Mouse (Mus musculus) forebrain, embryonic 15.5 days (tissue): ENCODE results near the gene Hmx1. TPM values are rescaled to one million over a fixed set of nuclear protein-coding genes. Genes with fewer than 3 reads are reported as not detected.

Experiments used
- ATAC-seq: fragments of 200-750 bp; cut with Nextera tagmentation; replicated peaks from 2 replicates; pipeline ENCODE4 v1.8.0; 2017; ENCODE audit warnings: mild to moderate bottlenecking, moderate TSS enrichment, moderate library complexity
- H3K27ac ChIP-seq: fragments of 300-500 bp; sonication (generic); replicated peaks from 2 replicates; pipeline ENCODE4 v1.5.1; 2015; ENCODE audit warnings: mild to moderate bottlenecking, inconsistent platforms
- H3K27me3 ChIP-seq: fragments of 300-500 bp; sonication (generic); 2 replicates; pipeline ENCODE4 v1.6.1; 2015; ENCODE audit warnings: inconsistent platforms
- H3K36me3 ChIP-seq: fragments of 300-500 bp; sonication (generic); 2 replicates; pipeline ENCODE4 v1.6.1; 2015; ENCODE audit warnings: mild to moderate bottlenecking, inconsistent platforms
- H3K4me1 ChIP-seq: fragments of 300-500 bp; sonication (generic); 2 replicates; pipeline ENCODE4 v1.6.1; 2015; ENCODE audit warnings: inconsistent platforms
- H3K4me2 ChIP-seq: fragments of 300-500 bp; sonication (generic); replicated peaks from 2 replicates; pipeline ENCODE4 v1.6.1; 2015; ENCODE audit warnings: mild to moderate bottlenecking, inconsistent platforms
- H3K4me3 ChIP-seq: fragments of 300-500 bp; sonication (generic); 2 replicates; pipeline ENCODE4 v1.5.1; 2015; ENCODE audit warnings: mild to moderate bottlenecking, inconsistent platforms
- H3K9ac ChIP-seq: fragments of 300-500 bp; sonication (generic); replicated peaks from 2 replicates; pipeline ENCODE4 v1.6.1; 2015; ENCODE audit warnings: mild to moderate bottlenecking, inconsistent platforms
- H3K9me3 ChIP-seq: fragments of 300-500 bp; sonication (generic); 2 replicates; pipeline ENCODE4 v1.6.1; 2016; ENCODE audit warnings: inconsistent platforms
- WGBS: fragments of 180-500 bp; shearing (Covaris S2); methylation state at CpG from one replicate; pipeline ENCODE4 v1.1.7; 2015; ENCODE audit warnings: mixed read lengths; 5-methylcytosine and 5-hydroxymethylcytosine counted together
- polyA plus RNA-seq: library from polyadenylated mRNA; unstranded; fragments of >200 nt; fragmentation: Nextera tagmentation; extraction: Ambion mirVana; gene quantifications from 2 replicates; pipeline ENCODE4 v1.2.1, GENCODE M21; 2015

Gene Hmx1
- polyA plus RNA-seq, 1 experiment from 2014 or later, result not detected

DNA sequence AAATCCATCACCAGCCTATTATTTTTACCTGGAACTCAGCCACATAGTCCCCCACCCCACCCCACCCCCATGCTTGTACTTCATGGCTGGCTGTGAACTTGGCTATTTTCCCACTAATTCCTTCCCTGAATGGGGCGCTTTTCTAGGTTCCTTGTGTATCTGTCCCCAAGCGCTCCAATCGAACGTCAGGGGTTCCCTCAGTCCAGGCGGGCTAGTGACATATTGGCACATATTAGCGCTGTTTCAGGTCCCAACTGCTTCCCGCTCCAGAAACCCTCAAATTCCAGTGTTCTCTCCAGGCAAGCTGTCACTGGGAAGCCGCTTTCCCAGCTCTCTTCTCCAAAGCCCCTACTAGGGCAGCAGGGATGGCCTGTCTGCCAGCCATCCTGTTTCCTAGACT, 12.3 kb downstream of the Hmx1 start:
- peaks cover 82% of the 10 kb centered on the region for H3K27me3 ChIP-seq
- H3K4me2 ChIP-seq, result no peak overlapping the region
- H3K36me3 ChIP-seq, result no peaks in the 10 kb centered on the region
- no peak overlapping the region for H3K9ac ChIP-seq
- H3K4me3 ChIP-seq, result no peak overlapping the region
- 2% methylated on average over 8 of the region's 8 CpGs for WGBS
- no peaks in the 10 kb centered on the region for H3K9me3 ChIP-seq
- no peak overlapping the region for H3K27ac ChIP-seq
- H3K4me1 ChIP-seq, result peaks cover 18% of the 10 kb centered on the region
- no peak for ATAC-seq

DNA sequence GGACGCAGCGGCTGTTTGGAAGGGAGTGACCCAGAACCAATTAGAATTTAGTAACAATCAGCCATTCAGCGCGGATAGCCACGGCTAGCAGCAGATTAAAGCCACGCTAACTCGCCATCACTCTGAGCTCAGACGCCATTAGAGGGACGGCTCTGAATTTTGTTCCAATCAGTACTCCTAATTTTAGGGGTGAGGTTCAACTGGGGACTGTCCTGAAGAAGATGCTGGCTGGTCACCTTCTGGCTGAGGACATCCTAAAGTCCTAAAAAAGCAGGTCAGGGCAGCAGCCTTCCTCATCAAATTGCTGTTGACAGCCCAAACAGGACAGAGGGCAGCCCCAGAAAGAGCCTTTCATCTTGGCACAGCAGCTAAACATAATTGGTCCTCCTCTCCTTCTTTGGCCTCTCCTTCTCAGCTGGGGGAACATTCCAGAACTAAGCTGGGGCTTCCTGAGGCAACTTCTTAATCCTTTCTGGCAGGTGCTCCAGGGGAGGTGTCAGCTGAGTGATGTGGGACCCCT, 18.6 kb downstream of the Hmx1 start:
- Histone ChIP-seq H3K27me3 (peaks cover 36% of the 10 kb centered on the region), H3K27ac (no peak overlapping the region), H3K4me3 (no peak overlapping the region), H3K9ac (no peak overlapping the region), H3K36me3 (no peaks in the 10 kb centered on the region), H3K4me2 (no peak overlapping the region), H3K4me1 (no peaks in the 10 kb centered on the region), H3K9me3 (no peaks in the 10 kb centered on the region)
- 22% methylated on average over 9 of the region's 9 CpGs for WGBS
- ATAC-seq, result no peak

GRCm38 (mm10) chr5:35411028-35411427, 22.1 kb downstream of the Hmx1 start:
- no peak for ATAC-seq
- no peaks in the 10 kb centered on the region for H3K9me3 ChIP-seq
- no peak overlapping the region for H3K4me2 ChIP-seq
- H3K27me3 ChIP-seq, result peaks cover 12% of the 10 kb centered on the region; the same call in 1 of the 2 replicates
- H3K4me1 ChIP-seq, result no peaks in the 10 kb centered on the region
- 69% methylated on average over 10 of the region's 10 CpGs for WGBS
- H3K4me3 ChIP-seq, result no peak overlapping the region
- no peak overlapping the region for H3K27ac ChIP-seq
- no peak overlapping the region for H3K9ac ChIP-seq
- H3K36me3 ChIP-seq, result no peaks in the 10 kb centered on the region

DNA sequence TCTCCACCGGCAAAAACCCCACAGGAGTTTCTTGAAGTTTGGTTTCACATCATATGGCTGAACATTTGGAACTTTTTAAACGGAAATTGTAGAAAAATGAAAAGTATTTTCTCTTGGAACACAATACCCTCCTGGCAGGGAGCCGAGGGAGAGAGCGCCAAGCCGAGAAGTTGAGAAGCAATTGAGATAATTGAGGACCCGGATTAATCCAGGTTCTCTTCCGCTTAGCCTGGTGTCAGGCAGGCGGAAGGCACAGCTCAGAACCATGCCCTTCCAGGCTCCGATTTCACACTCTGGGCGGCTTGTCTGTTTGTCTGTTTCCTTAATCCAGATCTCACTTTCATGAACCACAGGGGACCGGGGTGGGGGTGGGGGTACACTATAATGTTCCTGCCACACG, 23.9 kb downstream of the Hmx1 start:
- no peaks in the 10 kb centered on the region for H3K4me1 ChIP-seq
- no peaks in the 10 kb centered on the region for H3K9me3 ChIP-seq
- H3K27ac ChIP-seq, result no peak overlapping the region
- ATAC-seq, result no peak
- no peak overlapping the region for H3K4me2 ChIP-seq
- 15% methylated on average over 12 of the region's 12 CpGs for WGBS
- H3K9ac ChIP-seq, result no peak overlapping the region
- H3K27me3 ChIP-seq, result no peaks in the 10 kb centered on the region
- no peak overlapping the region for H3K4me3 ChIP-seq
- no peaks in the 10 kb centered on the region for H3K36me3 ChIP-seq

DNA sequence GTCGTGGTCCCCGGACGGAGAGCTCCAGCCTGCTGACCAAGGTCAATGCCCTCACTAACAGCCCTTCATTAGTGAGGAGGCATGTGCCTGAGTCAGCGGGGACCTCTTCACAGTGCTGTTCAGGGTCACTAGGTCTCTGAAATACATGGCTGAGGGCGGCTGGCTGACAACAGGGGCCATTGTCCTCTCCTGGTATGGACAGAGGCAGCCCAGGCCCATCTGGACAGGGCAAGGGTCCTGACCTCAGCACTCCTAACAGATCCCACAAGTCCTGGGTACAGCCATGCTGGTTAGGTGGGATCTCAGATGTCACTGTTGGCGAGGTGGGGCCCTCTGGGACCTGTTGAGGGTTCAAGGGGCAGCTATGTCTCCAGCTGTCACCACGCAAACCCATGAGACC, 28.8 kb downstream of the Hmx1 start:
- Histone ChIP-seq H3K4me2 (no peak overlapping the region), H3K4me1 (no peaks in the 10 kb centered on the region), H3K4me3 (no peak overlapping the region), H3K36me3 (no peaks in the 10 kb centered on the region), H3K9ac (no peak overlapping the region), H3K27ac (no peak overlapping the region), H3K27me3 (no peaks in the 10 kb centered on the region), H3K9me3 (no peaks in the 10 kb centered on the region)
- no peak for ATAC-seq
- WGBS, result 68% methylated on average over 7 of the region's 7 CpGs

DNA sequence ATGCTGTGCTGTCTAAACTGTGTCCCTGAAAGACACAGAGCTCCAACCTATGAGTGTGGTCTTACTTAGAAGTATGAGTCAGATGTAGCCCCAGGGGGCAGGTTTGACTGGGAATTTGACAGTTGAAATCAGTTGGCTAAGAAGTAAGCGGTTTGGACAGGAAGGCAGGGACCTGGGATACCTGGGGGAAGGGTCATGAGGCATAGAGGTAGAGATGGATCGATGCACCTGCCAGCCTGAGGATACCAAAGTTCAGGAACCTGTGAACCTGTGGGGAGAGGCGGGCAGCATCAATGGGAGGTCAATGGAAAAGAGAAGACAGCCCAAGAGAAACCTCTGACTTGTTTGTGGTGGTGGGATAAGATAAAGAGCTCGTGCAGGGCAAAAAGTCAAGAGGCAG, 32.7 kb downstream of the Hmx1 start:
- Histone ChIP-seq H3K9me3 (no peaks in the 10 kb centered on the region), H3K4me3 (no peak overlapping the region), H3K36me3 (no peaks in the 10 kb centered on the region), H3K4me1 (no peaks in the 10 kb centered on the region), H3K27me3 (no peaks in the 10 kb centered on the region), H3K4me2 (no peak overlapping the region), H3K9ac (no peak overlapping the region), H3K27ac (no peak overlapping the region)
- no peak for ATAC-seq
- WGBS, result 78% methylated on average over 4 of the region's 4 CpGs

GRCm38 (mm10) chr5:35425218-35425617, 36.3 kb downstream of the Hmx1 start:
- Histone ChIP-seq H3K9ac (no peak overlapping the region), H3K27me3 (no peaks in the 10 kb centered on the region), H3K36me3 (no peaks in the 10 kb centered on the region), H3K4me1 (no peaks in the 10 kb centered on the region), H3K27ac (no peak overlapping the region), H3K9me3 (no peaks in the 10 kb centered on the region), H3K4me2 (no peak overlapping the region), H3K4me3 (no peak overlapping the region)
- no peak for ATAC-seq
- WGBS, result 6% methylated on average over 11 of the region's 11 CpGs

GRCm38 (mm10) chr5:35427901-35428300, 39.0 kb downstream of the Hmx1 start:
- Histone ChIP-seq H3K36me3 (no peaks in the 10 kb centered on the region), H3K4me2 (no peak overlapping the region), H3K27ac (no peak overlapping the region), H3K4me1 (no peaks in the 10 kb centered on the region), H3K27me3 (no peaks in the 10 kb centered on the region), H3K9me3 (no peaks in the 10 kb centered on the region), H3K4me3 (no peak overlapping the region), H3K9ac (no peak overlapping the region)
- WGBS, result 83% methylated on average over 6 of the region's 6 CpGs
- ATAC-seq, result no peak

- H3K4me2 ChIP-seq, result no peak overlapping the region
- H3K9ac ChIP-seq, result no peak overlapping the region
- H3K4me3 ChIP-seq, result no peak overlapping the region
- H3K4me1 ChIP-seq, result no peaks in the 10 kb centered on the region
- H3K36me3 ChIP-seq, result no peaks in the 10 kb centered on the region
- 92% methylated on average over 6 of the region's 6 CpGs for WGBS
- no peak overlapping the region for H3K27ac ChIP-seq
- H3K9me3 ChIP-seq, result no peaks in the 10 kb centered on the region
- ATAC-seq, result no peak
- no peaks in the 10 kb centered on the region for H3K27me3 ChIP-seq
These were observed 39.5 kb downstream of the Hmx1 start for GRCm38 (mm10) chr5:35428421-35428820.

- H3K9ac ChIP-seq, result no peak overlapping the region
- ATAC-seq, result no peak
- H3K4me3 ChIP-seq, result no peak overlapping the region
- 82% methylated on average over 6 of the region's 6 CpGs for WGBS
- no peaks in the 10 kb centered on the region for H3K27me3 ChIP-seq
- H3K4me1 ChIP-seq, result no peaks in the 10 kb centered on the region
- H3K9me3 ChIP-seq, result no peaks in the 10 kb centered on the region
- H3K36me3 ChIP-seq, result no peaks in the 10 kb centered on the region
- H3K4me2 ChIP-seq, result no peak overlapping the region
- no peak overlapping the region for H3K27ac ChIP-seq
These were observed 43.2 kb downstream of the Hmx1 start for GRCm38 (mm10) chr5:35432098-35432497.

DNA sequence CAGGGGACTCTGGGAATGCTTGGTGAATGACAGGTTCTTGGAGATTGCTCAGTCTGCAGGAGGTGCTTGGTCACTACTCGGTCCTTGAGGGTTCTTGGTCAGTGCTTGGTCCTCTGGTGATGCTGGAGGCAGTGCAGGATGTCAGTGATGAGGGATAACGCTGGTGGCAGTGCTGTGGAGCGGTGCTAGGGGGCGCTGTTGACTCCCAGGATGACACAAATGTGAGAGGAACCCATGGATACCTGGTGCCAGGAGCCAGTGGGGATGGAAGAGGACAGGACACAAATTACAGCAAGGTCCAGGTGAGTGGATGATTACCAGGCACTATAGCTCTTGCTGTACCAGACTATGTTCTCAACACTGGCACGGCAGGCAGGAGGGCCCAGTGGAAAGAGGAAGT, 45.1 kb downstream of the Hmx1 start:
- no peaks in the 10 kb centered on the region for H3K27me3 ChIP-seq
- H3K4me2 ChIP-seq, result no peak overlapping the region
- H3K36me3 ChIP-seq, result no peaks in the 10 kb centered on the region
- H3K9ac ChIP-seq, result no peak overlapping the region
- no peak overlapping the region for H3K4me3 ChIP-seq
- H3K27ac ChIP-seq, result no peak overlapping the region
- no peaks in the 10 kb centered on the region for H3K9me3 ChIP-seq
- 46% methylated on average over 5 of the region's 5 CpGs for WGBS
- no peak for ATAC-seq
- H3K4me1 ChIP-seq, result no peaks in the 10 kb centered on the region

GRCm38 (mm10) chr5:35434703-35435102, 45.8 kb downstream of the Hmx1 start:
- no peak for ATAC-seq
- H3K4me2 ChIP-seq, result no peak overlapping the region
- no peak overlapping the region for H3K9ac ChIP-seq
- no peak overlapping the region for H3K4me3 ChIP-seq
- H3K27me3 ChIP-seq, result no peaks in the 10 kb centered on the region
- no peaks in the 10 kb centered on the region for H3K9me3 ChIP-seq
- H3K27ac ChIP-seq, result no peak overlapping the region
- no peaks in the 10 kb centered on the region for H3K4me1 ChIP-seq
- H3K36me3 ChIP-seq, result no peaks in the 10 kb centered on the region
- WGBS, result 55% methylated on average over 6 of the region's 6 CpGs

DNA sequence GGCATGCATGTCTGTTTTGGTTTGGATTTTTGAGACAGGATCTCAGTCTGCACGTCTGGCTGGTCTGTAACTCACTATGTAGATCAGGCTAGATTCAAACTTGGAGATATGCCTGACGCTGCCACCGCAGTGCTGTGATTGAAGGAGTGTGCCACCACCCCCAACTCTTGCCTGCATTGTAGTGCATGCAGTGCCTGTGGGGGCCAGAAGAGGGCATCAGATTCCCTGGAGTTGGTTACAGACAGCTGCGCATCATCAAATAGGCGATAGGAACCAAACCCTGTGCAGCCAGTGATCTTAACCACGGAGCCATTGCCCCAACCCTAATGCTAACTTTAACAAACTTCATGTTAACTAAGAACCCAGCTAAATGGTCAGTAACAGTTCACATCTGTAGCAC, 49.9 kb downstream of the Hmx1 start:
- H3K36me3 ChIP-seq, result no peaks in the 10 kb centered on the region
- H3K4me3 ChIP-seq, result no peak overlapping the region
- no peak overlapping the region for H3K9ac ChIP-seq
- ATAC-seq, result no peak
- no peak overlapping the region for H3K4me2 ChIP-seq
- WGBS, result 86% methylated on average over 6 of the region's 6 CpGs
- H3K4me1 ChIP-seq, result 0 out of 2 replicates have a peak, but pooled peaks cover 5% of the 10 kb centered on the region
- H3K27ac ChIP-seq, result no peak overlapping the region
- H3K9me3 ChIP-seq, result no peaks in the 10 kb centered on the region
- H3K27me3 ChIP-seq, result no peaks in the 10 kb centered on the region
